Mouse (Mus musculus) gastrocnemius, postnatal 4 days (tissue): ENCODE measurements around the gene Asb16. TPM values are rescaled to one million over a fixed set of nuclear protein-coding genes. Genes with fewer than 3 reads are reported as not detected.

ENCODE experiments used
- DNase-seq, 2 experiments: peaks; one replicate each; pipeline ENCODE4 v3.0.0; 2021 to 2022; ENCODE audit warnings: low spot score in 2 of 2, mixed read lengths in 2 of 2
- total RNA-seq, 2 experiments: library from RNA; stranded (reverse); gene quantifications; 2 replicates each; pipeline ENCODE4 v1.2.3; 2021

Gene Asb16
- total RNA-seq, 2 experiments from 2014 or later: 25.7 to 31.1 TPM

- DNase-seq: no peak
Observed at GRCm38 (mm10) chr11:102309821-102310617, 41.5 kb downstream of the Asb16 start.

- DNase-seq: peak in 1 of 2 experiments; percentile 20
Observed at GRCm38 (mm10) chr11:102310768-102311695, 42.5 kb downstream of the Asb16 start.

GRCm38 (mm10) chr11:102311966-102312365 lies 43.4 kb downstream of the Asb16 start:
- no peak for DNase-seq

GRCm38 (mm10) chr11:102312586-102312985 lies 44.0 kb downstream of the Asb16 start:
- DNase-seq: no peak

- no peak for DNase-seq
Observed at GRCm38 (mm10) chr11:102314321-102314720, 45.8 kb downstream of the Asb16 start.

GRCm38 (mm10) chr11:102315690-102316571 lies 47.4 kb downstream of the Asb16 start:
- peak in 1 of 2 experiments; percentile 32 for DNase-seq

GRCm38 (mm10) chr11:102316572-102317297 lies 48.2 kb downstream of the Asb16 start:
- peak; percentile 82 to 89 for DNase-seq

- DNase-seq: peak in 1 of 2 experiments; percentile 77
Observed at GRCm38 (mm10) chr11:102317298-102317900, 48.9 kb downstream of the Asb16 start.

GRCm38 (mm10) chr11:102317901-102318575 lies 49.5 kb downstream of the Asb16 start:
- peak; percentile 73 to 83 for DNase-seq

GRCm38 (mm10) chr11:102318576-102319409 lies 50.2 kb downstream of the Asb16 start:
- DNase-seq: peak in 1 of 2 experiments; percentile 68

GRCm38 (mm10) chr11:102319410-102319792 lies 50.9 kb downstream of the Asb16 start, which contains the start of gene Ubtf:
Gene Ubtf, minus strand, starts transcription at chr11:102319742.
- DNase-seq: peak; percentile 81 to 89

GRCm38 (mm10) chr11:102319941-102320685 lies 51.6 kb downstream of the Asb16 start:
- DNase-seq: peak; percentile 67 to 81

- peak; percentile 69 to 81 for DNase-seq
Observed at GRCm38 (mm10) chr11:102320686-102321005, 52.1 kb downstream of the Asb16 start.

- DNase-seq: no peak
Observed at GRCm38 (mm10) chr11:102321931-102322330, 53.4 kb downstream of the Asb16 start.

- DNase-seq: no peak
Observed at GRCm38 (mm10) chr11:102323516-102323915, 55.0 kb downstream of the Asb16 start.

- DNase-seq: no peak
Observed at GRCm38 (mm10) chr11:102327250-102327649, 58.7 kb downstream of the Asb16 start.

GRCm38 (mm10) chr11:102327839-102328238 lies 59.3 kb downstream of the Asb16 start:
- no peak for DNase-seq
